Comparison of ENCODE assay signal across 8 mouse cellular contexts in the genomic region with DNA sequence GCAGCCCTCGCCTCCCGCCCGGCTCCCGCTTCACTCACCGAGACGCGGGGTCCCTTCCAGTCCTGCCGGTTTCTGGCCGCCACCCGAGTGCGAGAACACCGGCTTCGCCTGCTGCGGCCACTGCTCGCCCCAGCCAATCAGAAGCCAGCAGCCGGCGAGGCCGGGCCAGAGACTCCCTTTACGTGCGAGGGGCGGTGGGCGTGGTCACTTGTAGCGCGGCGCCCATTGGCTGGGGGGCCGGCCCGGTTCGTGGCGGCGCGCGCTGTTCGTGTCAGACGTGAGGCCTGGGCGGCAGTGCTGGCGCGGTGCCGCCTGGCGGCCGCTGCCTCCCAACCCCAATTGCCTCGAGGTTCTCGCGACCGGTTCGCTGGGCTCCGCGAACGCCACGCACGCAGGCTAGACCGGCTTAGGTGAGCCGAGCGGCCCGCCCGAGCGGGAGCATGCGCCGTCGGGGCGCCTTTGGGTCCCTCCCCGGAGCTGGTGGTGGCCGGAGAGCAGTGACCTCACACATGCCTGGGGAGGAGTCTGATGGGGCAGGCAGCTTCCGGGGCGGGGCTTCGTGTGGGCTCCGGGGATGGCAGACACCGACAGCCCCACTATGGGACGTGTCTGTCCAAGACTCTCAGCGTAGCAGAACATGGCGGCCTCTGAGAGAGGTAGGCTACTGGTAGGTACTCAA. TPM values are rescaled to one million over a fixed set of nuclear protein-coding genes. Genes with fewer than 3 reads are reported as not detected.
DNase-seq lines count a peak whose midpoint lies in the region; ATAC-seq lines count a peak whose summit lies in the region.

No protein-coding gene starts in this region.

- peaks cover 24% of the 10 kb centered on the region for H3K4me1 ChIP-seq in hindbrain, embryonic 10.5 days (replicated peaks)

- no peaks in the 10 kb centered on the region for H3K27me3 ChIP-seq in hindbrain, embryonic 10.5 days (ENCODE audit: insufficient read depth, poor library complexity, severe bottlenecking)

- ATAC-seq in frontal cortex, adult (ENCODE audit: low TSS enrichment): peak; percentile 98

- H3K36me3 ChIP-seq in hindbrain, embryonic 10.5 days: peaks cover 21% of the 10 kb centered on the region

- under 1% methylated on average over 70 of the region's 70 CpGs for whole genome bisulfite sequencing in hindbrain, embryonic 10.5 days

- H3K9me3 ChIP-seq in hindbrain, embryonic 10.5 days: no peaks in the 10 kb centered on the region

- peak; percentile 96 for DNase-seq in MN1 (ENCODE audit: low spot score)
- DNase-seq in cerebellum, adult 9-10 months: peak; percentile 96
- DNase-seq in hindbrain, embryonic 10.5 days (ENCODE audit: low spot score): peak; percentile 97
- peak; percentile 97 to 99 for DNase-seq in layer of hippocampus, postnatal 10 days (ENCODE audit: low spot score in 2 of 2)
- DNase-seq in lung, postnatal 10 days: peak; percentile 98
- peak; percentile 99 for DNase-seq in ovary, postnatal 36 days (ENCODE audit: low spot score)
- DNase-seq in thymus, postnatal 25 days: peak; percentile 98

- H3K4me3 ChIP-seq in hindbrain, embryonic 10.5 days: peak overlapping the region; percentile 93

- peak overlapping the region; percentile 98 for H3K27ac ChIP-seq in hindbrain, embryonic 10.5 days

RNA-seq across cellular contexts. Expression of a gene that starts 0.5 kb away (rescaled TPM):
- polyA plus RNA-seq in hindbrain, embryonic 10.5 days (2016; fragmentation: Nextera tagmentation; extraction: Ambion mirVana): 201 and 236 TPM in 2 replicates
- 100 to 1,000 TPM in 1 of 2 experiments, 10 to 100 TPM in 1; 99.3 to 103 TPM for total RNA-seq in layer of hippocampus, postnatal 10 days (2021)

RNA-seq across cellular contexts. Expression of a gene that starts 18.4 kb away (rescaled TPM):
- 2.6 and 2.7 TPM in 2 replicates for polyA plus RNA-seq in hindbrain, embryonic 10.5 days (2016; fragmentation: Nextera tagmentation; extraction: Ambion mirVana)
- total RNA-seq in layer of hippocampus, postnatal 10 days (2021): 1 to 10 TPM; 6.6 to 7.7 TPM

RNA-seq across cellular contexts. Expression of a gene that starts 40.5 kb away (rescaled TPM):
- polyA plus RNA-seq in hindbrain, embryonic 10.5 days (2016; fragmentation: Nextera tagmentation; extraction: Ambion mirVana): 0.51 and 0.89 TPM in 2 replicates
- total RNA-seq in layer of hippocampus, postnatal 10 days (2021): 1 to 10 TPM; 2.4 to 4.1 TPM

RNA-seq across cellular contexts. Expression of a gene that starts 58.5 kb away (rescaled TPM):
- not detected in 2 replicates for polyA plus RNA-seq in hindbrain, embryonic 10.5 days (2016; fragmentation: Nextera tagmentation; extraction: Ambion mirVana)
- not detected for total RNA-seq in layer of hippocampus, postnatal 10 days (2021)

Comparison
In these comparisons a context has a peak if more than half of its experiments do, and no peak if none do; other contexts are left out.
1. Peak in every context shown above with its lines: DNase-seq, ATAC-seq, H3K4me3 ChIP-seq and H3K27ac ChIP-seq.